Mouse (Mus musculus) spleen, adult 2 months (tissue): ENCODE data around the gene Pla2g4a. TPM values are rescaled to one million over a fixed set of nuclear protein-coding genes. Genes with fewer than 3 reads are reported as not detected.

ENCODE experiments used
- DNase-seq, 2 experiments: peaks; one replicate each; pipeline versions ENCODE4 v3.0.0 to v3.0.0-alpha.2; 2012 to 2021; ENCODE audit warnings: low spot score in 2 of 2, low read depth in 1 of 2
- H3K27ac ChIP-seq: fragments of 200-500 bp; 2 replicates; pipeline ENCODE4 v1.5.1; 2012; ENCODE audit warnings: low read length, inconsistent platforms; ENCODE audit not compliant: insufficient read depth
- H3K27me3 ChIP-seq: fragments of 200-500 bp; 2 replicates; pipeline ENCODE4 v1.6.1; 2012; ENCODE audit warnings: mild to moderate bottlenecking, moderate library complexity, low read length, inconsistent platforms; ENCODE audit not compliant: control insufficient read depth, insufficient read depth
- H3K36me3 ChIP-seq: fragments of 200-500 bp; 2 replicates; pipeline ENCODE4 v1.6.1; 2012; ENCODE audit warnings: mild to moderate bottlenecking, low read length, inconsistent platforms; ENCODE audit not compliant: control insufficient read depth, insufficient read depth
- H3K4me1 ChIP-seq: fragments of 200-500 bp; 2 replicates; pipeline ENCODE4 v1.6.1; 2011; ENCODE audit warnings: inconsistent platforms; ENCODE audit not compliant: control insufficient read depth, insufficient read depth, insufficient read length
- H3K4me3 ChIP-seq: fragments of 200-500 bp; 2 replicates; pipeline ENCODE4 v1.5.1; 2011; ENCODE audit warnings: mild to moderate bottlenecking, inconsistent platforms; ENCODE audit not compliant: insufficient read depth, insufficient read length; ENCODE audit errors: extremely low read depth
- CTCF ChIP-seq: fragments of 200-500 bp; IDR thresholded peaks from 2 replicates; pipeline ENCODE4 v1.5.1; 2011; ENCODE audit warnings: mild to moderate bottlenecking, inconsistent platforms; ENCODE audit not compliant: insufficient read depth, insufficient read length, insufficient replicate concordance; ENCODE audit errors: extremely low read depth
- POLR2A ChIP-seq: fragments of 200-500 bp; IDR thresholded peaks from 2 replicates; pipeline ENCODE4 v1.6.1; 2011; ENCODE audit warnings: low read depth, low read length, inconsistent platforms
- WGBS: fragments of 180-500 bp; shearing (Covaris S2); methylation state at CpG from one replicate; pipeline ENCODE4 v1.1.7; 2018; 5-methylcytosine and 5-hydroxymethylcytosine counted together
- polyA plus RNA-seq: library from polyadenylated mRNA; depleted of rRNA; stranded (reverse); fragments of >200 nt; gene quantifications from 2 replicates; pipeline ENCODE4 v1.2.3, GENCODE M21; 2012

Gene Pla2g4a
- polyA plus RNA-seq, 1 experiment = 1.4 TPM

DNA sequence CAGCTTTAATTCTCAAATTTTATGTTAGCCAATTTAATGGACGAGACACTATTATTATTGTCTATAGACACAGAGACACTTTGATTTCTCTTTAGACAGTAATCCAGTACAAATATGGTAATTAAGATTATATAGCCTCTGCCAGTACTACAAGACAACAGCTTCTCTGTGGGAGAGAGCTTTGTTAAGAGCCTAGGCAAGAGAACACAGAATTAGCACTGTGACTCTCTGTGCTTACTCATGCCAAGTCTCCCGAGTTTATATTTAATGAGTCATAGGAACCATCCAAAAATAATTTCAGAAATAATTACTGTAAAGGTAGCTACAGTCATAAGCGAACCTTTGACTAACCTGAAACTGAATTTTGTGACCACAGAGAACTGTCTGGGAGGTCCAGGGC lies 84.6 kb downstream of the Pla2g4a start:
- no peaks in the 10 kb centered on the region for H3K36me3 ChIP-seq
- 87% methylated on average over 3 of the region's 3 CpGs for WGBS

DNA sequence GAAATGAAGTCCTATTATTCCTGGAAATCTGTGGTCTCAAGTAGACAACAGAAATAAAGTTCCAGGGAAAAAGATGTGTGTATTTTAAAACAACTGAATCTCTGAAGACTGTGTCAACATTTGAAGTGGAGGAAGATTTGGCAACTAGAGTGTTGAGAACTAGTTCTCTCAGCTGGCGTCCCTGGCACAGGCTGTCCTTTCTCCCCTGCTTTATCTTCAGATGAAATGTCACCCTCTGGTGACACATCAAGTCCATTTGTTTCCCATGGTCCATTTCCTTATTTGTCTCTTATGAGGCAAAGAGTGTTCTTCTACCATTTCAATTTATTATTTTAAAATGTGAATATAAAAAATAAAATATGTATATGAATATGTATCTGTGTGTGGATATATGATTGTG lies 89.5 kb downstream of the Pla2g4a start:
- Histone ChIP-seq H3K36me3 (no peaks in the 10 kb centered on the region), H3K4me1 (no peaks in the 10 kb centered on the region), H3K27ac (no peak overlapping the region), H3K27me3 (no peaks in the 10 kb centered on the region), H3K4me3 (no peak overlapping the region)
- 84% methylated on average over 1 of the region's 1 CpGs for WGBS
- TF ChIP-seq CTCF (no peak), POLR2A (no peak)
- no peak for DNase-seq

More for the DNA sequence above, 84.6 kb downstream of the Pla2g4a start:
- H3K27ac ChIP-seq = no peak overlapping the region
- no peak overlapping the region for H3K4me3 ChIP-seq
- no peaks in the 10 kb centered on the region for H3K4me1 ChIP-seq
- no peak for TF ChIP-seq POLR2A
- TF ChIP-seq CTCF = no peak
- DNase-seq = no peak
- no peaks in the 10 kb centered on the region for H3K27me3 ChIP-seq

DNA sequence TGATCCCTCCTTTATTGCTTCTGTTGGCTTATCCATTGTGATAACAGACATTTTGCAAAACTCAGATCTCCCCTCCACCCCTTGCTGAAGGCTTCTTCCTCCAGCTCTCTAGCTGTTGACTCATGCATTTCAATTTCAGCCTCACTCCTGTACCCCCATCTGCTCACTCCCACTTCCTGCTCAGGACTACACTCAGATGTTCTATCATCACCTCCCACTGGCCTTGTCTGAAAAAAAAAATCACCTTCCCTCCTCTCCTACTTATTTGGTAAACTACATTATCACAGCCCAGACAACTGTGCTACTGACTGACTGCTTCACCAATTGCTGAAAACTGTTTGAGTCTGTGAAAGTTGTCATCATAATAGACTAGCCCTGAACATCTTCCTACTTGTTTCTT lies 93.8 kb downstream of the Pla2g4a start:
- DNase-seq = no peak
- no peak overlapping the region for H3K27ac ChIP-seq
- H3K36me3 ChIP-seq = no peaks in the 10 kb centered on the region
- no peaks in the 10 kb centered on the region for H3K4me1 ChIP-seq
- TF ChIP-seq CTCF (no peak), POLR2A (no peak)
- H3K27me3 ChIP-seq = no peaks in the 10 kb centered on the region
- H3K4me3 ChIP-seq = no peak overlapping the region

DNA sequence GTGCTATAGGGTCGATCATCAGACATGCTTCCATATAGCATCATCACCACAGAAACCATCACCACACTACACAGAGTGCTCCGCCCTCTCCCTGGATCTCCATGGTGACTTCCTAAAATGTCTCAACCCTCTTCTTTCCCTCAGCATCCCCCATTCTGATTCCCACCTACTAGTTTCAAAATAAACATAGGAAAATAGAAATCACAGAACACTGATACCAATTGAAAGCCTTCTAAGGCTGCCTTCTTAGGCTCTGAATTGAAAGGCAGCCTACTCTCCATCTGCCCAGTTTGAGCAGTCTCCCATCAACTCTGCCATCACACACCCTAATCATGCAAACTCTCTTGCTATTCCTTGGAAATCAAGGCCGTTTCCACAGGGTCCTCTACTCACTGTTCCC lies 94.9 kb downstream of the Pla2g4a start:
- WGBS = 88% methylated on average over 3 of the region's 3 CpGs
- DNase-seq = no peak
- no peak overlapping the region for H3K27ac ChIP-seq
- no peaks in the 10 kb centered on the region for H3K27me3 ChIP-seq
- no peaks in the 10 kb centered on the region for H3K4me1 ChIP-seq
- TF ChIP-seq POLR2A (no peak), CTCF (no peak)
- no peaks in the 10 kb centered on the region for H3K36me3 ChIP-seq
- H3K4me3 ChIP-seq = no peak overlapping the region

DNA sequence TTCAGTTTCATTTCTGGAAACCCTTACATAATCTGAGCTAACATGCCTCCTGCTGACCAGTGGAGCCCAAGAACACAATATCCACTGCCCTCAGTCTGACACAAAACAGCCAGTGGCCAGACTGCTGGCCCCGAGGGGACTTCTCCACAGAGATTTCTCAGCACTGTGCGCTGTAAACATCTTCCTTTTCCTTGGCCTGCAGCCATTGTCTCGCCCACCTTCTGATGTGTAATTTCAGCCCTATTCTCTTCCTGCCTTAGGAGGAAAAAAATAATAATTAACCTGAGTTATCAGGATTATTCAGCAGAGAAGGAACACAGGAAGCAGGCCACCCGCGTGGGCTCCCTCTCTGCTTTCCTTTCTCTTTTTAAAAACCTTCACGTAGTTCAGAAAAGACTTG lies 98.3 kb downstream of the Pla2g4a start:
- no peaks in the 10 kb centered on the region for H3K27me3 ChIP-seq
- H3K4me3 ChIP-seq = no peak overlapping the region
- TF ChIP-seq CTCF = no peak
- no peak for TF ChIP-seq POLR2A
- H3K27ac ChIP-seq = no peak overlapping the region
- WGBS = 72% methylated on average over 6 of the region's 6 CpGs
- H3K4me1 ChIP-seq = no peaks in the 10 kb centered on the region
- DNase-seq = no peak
- no peaks in the 10 kb centered on the region for H3K36me3 ChIP-seq

DNA sequence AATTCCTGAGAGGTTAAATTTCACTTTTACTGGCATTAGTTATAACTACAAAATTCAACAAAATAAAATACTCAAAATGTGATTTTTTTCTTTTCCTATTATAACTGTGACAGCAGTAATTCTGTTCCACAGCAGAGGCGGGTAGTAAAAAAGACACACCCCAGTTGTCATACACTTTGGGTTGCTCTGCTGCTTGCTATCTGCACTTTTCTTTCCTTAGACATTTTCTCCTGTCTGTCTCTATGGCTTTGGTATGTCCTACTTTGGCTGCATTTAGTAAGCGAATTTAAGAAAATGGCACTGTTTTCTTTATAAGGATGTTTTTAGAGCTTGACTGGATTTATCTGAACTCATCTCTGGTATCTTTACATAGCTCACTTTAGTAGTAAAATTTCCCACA lies 98.9 kb downstream of the Pla2g4a start:
- Histone ChIP-seq H3K36me3 (no peaks in the 10 kb centered on the region), H3K4me1 (no peaks in the 10 kb centered on the region), H3K27ac (no peak overlapping the region), H3K27me3 (no peaks in the 10 kb centered on the region), H3K4me3 (no peak overlapping the region)
- no peak for DNase-seq
- WGBS = 83% methylated on average over 2 of the region's 2 CpGs
- TF ChIP-seq POLR2A (no peak), CTCF (no peak)

DNA sequence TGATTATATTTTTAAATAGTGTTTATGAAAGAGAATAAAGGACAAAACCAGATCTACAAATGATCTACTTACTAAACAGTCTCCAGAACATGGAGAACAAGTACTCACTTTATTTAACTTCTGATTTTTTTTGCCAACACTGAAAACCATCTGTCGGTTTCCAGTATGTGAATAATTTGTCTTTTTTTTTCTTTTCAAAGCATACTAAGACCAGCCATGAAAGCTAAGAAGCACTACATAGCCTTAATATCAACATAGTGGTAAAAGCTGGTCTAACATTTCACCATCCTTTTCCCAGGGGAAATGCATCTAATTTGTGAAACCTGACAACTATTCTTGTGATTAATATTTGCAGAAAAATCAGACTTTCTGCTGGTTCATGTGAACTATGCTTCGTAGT lies 99.5 kb downstream of the Pla2g4a start:
- Histone ChIP-seq H3K36me3 (no peaks in the 10 kb centered on the region), H3K27ac (no peak overlapping the region), H3K4me1 (no peaks in the 10 kb centered on the region), H3K27me3 (no peaks in the 10 kb centered on the region), H3K4me3 (no peak overlapping the region)
- TF ChIP-seq POLR2A (no peak), CTCF (no peak)
- no peak for DNase-seq
- WGBS = 91% methylated on average over 2 of the region's 2 CpGs

DNA sequence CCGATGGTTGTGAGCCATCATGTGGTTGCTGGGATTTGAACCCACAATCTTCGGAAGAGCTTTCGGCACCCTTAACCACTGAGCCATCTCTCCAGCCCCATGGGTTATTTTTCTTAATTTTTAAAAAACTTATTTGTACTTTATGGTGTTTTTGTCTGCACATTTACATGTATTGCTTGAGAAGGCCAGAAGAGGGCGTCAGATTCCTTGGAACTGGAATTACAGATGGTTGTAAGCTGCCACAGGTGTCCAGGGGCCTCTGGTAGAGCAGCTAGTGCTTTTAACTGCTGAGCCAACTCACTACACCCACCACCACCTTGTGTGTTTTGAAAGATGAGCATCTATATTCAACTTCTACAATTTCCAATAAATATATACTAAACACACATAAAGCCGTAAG lies 102.4 kb downstream of the Pla2g4a start:
- no peak overlapping the region for H3K27ac ChIP-seq
- TF ChIP-seq POLR2A (no peak), CTCF (no peak)

More for the DNA sequence above, 102.4 kb downstream of the Pla2g4a start:
- Histone ChIP-seq H3K27me3 (no peaks in the 10 kb centered on the region), H3K36me3 (no peaks in the 10 kb centered on the region), H3K4me3 (no peak overlapping the region), H3K4me1 (no peaks in the 10 kb centered on the region)
- DNase-seq = no peak
- WGBS = 84% methylated on average over 5 of the region's 5 CpGs
